Mouse (Mus musculus) inflammation-experienced regulatory T-cells (primary cell): ENCODE results near the gene Ccs. TPM values are rescaled to one million over a fixed set of nuclear protein-coding genes. Genes with fewer than 3 reads are reported as not detected.

Source experiments
- polyA plus RNA-seq, 2 experiments: library from polyadenylated mRNA; unstranded; fragments of 100-300 nt; shearing (Covaris generic); gene quantifications; one replicate each; pipeline ENCODE4 v1.2.1; 2017

The Ccs gene
- polyA plus RNA-seq, result 100 to 1,000 TPM in 1 of 2 experiments, 10 to 100 TPM in 1; 72.7 to 120 TPM

GRCm38 (mm10) chr19:4839149-4839548, at the start of gene Ccs, which contains the start of gene Ccdc87:
TSS of gene Ccs (minus strand) at chr19:4839332.
TSS of gene Ccdc87 (plus strand) at chr19:4839366.

GRCm38 (mm10) chr19:4878405-4879323, 39.5 kb upstream of the Ccs start, which contains the start of gene Zdhhc24:
TSS of gene Zdhhc24 (plus strand) at chr19:4878668.

GRCm38 (mm10) chr19:4877785-4878184, 38.7 kb upstream of the Ccs start, which contains the start of gene Actn3:
TSS of gene Actn3 (minus strand) at chr19:4877909.

GRCm38 (mm10) chr19:4854552-4855469, 15.7 kb upstream of the Ccs start, which contains the start of gene Ctsf:
TSS of gene Ctsf (plus strand) at chr19:4855130.

DNA sequence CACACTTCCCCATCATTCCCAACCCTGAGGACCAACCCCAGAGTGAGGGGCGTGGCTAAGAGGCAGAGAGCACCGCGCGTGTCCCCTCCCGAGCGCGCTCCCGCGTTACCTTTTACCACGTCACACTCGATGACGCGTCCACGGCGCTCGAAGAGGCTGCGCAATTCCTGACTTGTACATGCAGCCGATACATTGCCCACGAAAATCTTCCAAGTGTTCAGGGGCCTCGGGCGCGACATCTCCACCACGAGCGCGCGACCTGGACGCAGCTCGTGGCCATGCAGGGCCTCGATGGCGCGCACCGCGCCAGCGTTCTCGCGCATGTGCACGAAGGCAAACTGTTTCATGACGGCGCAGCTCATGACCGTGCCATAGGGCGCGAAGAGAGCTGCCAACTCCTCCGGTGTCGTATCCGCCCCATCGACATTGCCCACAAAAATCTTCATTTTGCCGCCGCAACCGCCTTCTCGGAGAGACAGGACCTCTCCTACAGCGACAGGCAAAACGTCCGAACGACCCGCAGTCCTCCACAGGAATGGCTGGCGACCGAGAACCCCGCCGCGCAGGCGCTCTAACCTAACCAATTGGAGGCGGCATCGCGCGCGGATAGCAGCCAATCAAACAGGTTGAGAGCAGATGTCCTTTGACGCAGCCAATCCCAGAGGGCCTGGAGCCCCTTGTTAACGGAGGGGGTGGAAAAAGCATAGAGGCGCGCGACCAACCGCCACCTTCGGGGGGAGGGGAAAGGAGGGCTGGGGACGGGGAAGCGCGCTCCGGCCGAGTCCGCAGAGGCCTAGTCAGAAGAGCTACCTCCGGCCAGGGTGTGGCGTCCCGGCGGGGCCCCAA, 27.8 kb downstream of the Ccs start, which contains the start of the genes Gm21992 and Rbm14:
Gene Gm21992 (minus strand): TSS at position 550 of the 846 bp plus-strand sequence.
Gene Rbm14 (minus strand): TSS at position 572 of the 846 bp plus-strand sequence.

DNA sequence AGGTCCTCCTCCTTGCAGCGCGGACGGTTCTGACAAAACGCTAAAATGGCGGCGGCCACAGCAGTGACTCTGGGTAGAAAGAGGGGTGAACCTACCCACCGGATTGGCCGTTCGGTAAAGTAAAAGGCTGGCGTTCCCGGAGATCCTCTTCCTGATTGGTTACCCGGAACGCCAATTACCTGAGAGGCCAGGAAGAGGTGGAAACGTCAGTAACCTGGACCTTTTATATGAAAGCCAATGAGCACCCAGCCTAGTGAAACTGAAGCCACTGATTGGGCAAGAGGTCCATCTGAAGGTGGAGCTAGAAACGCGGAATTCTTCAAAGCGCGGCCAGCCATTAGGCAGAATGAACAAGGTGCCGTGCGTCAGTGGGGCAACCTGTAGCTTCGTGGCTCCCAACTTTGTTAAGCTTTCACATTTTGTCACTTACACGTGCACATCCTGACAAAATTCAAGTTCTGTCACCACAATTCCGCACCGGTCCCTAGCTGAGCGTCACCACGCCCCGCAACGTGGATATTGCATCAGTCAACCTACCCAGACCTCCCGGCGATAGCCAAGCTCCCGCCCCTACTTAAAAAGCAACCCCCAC, 45.2 kb downstream of the Ccs start, which contains the start of gene Rbm4:
Gene Rbm4 (minus strand): TSS at position 71 of the 592 bp plus-strand sequence.

Other genes starting within 250 kb of the Ccs start
- gene Lrfn4, start 223.7 kb downstream of the Ccs start, polyA plus RNA-seq, result 1 to 10 TPM in 1 of 2 experiments, under 1 TPM in 1; 0.60 to 1.4 TPM
- 10 to 100 TPM; 65.2 to 76.6 TPM for gene Rce1, start 213.7 kb downstream of the Ccs start, polyA plus RNA-seq
- gene Gm960, start 140.7 kb downstream of the Ccs start, polyA plus RNA-seq, result 1 to 10 TPM; 1.8 to 4.5 TPM
- gene Sptbn2, start 128.2 kb downstream of the Ccs start, polyA plus RNA-seq, result under 1 TPM; 0.40 to 0.84 TPM
- 10 to 100 TPM; 40.8 to 47.0 TPM for gene Rbm4b, start 82.8 kb downstream of the Ccs start, polyA plus RNA-seq
- 10 to 100 TPM; 49.9 to 54.0 TPM for gene Rbm4, start 45.4 kb downstream of the Ccs start, polyA plus RNA-seq
- 10 to 100 TPM; 24.9 to 30.4 TPM for gene Gm21992, start 27.7 kb downstream of the Ccs start, polyA plus RNA-seq
- gene Rbm14, start 27.7 kb downstream of the Ccs start, polyA plus RNA-seq, result 10 to 100 TPM; 61.5 to 84.0 TPM
- gene Ccdc87, start within 50 bp of the Ccs start, polyA plus RNA-seq, result under 1 TPM in 1 of 2 experiments, not detected in 1; 0.55 TPM
- 1 to 10 TPM; 4.1 to 6.0 TPM for gene Ctsf, start 15.8 kb upstream of the Ccs start, polyA plus RNA-seq
- gene Actn3, start 38.6 kb upstream of the Ccs start, polyA plus RNA-seq, result under 1 TPM in 1 of 2 experiments, not detected in 1; 0.11 TPM
- gene Zdhhc24, start 39.3 kb upstream of the Ccs start, polyA plus RNA-seq, result 1 to 10 TPM; 5.0 to 9.9 TPM
- 1 to 10 TPM in 1 of 2 experiments, under 1 TPM in 1; 0.71 to 3.0 TPM for gene Bbs1, start 67.3 kb upstream of the Ccs start, polyA plus RNA-seq
- gene Dpp3, start 89.0 kb upstream of the Ccs start, polyA plus RNA-seq, result 100 to 1,000 TPM in 1 of 2 experiments, 10 to 100 TPM in 1; 93.7 to 123 TPM
- gene Peli3, start 103.8 kb upstream of the Ccs start, polyA plus RNA-seq, result 1 to 10 TPM in 1 of 2 experiments, under 1 TPM in 1; 0.70 to 1.9 TPM
- gene Mrpl11, start 122.8 kb upstream of the Ccs start, polyA plus RNA-seq, result 10 to 100 TPM; 60.3 to 63.9 TPM
- 1 to 10 TPM; 1.3 to 1.7 TPM for gene Npas4, start 151.0 kb upstream of the Ccs start, polyA plus RNA-seq
- gene Slc29a2, start 184.5 kb upstream of the Ccs start, polyA plus RNA-seq, result 1 to 10 TPM; 3.4 TPM
- gene B4gat1, start 199.5 kb upstream of the Ccs start, polyA plus RNA-seq, result 10 to 100 TPM; 13.6 to 15.6 TPM
- 1 to 10 TPM; 2.4 to 8.5 TPM for gene AC124502.3, start 199.6 kb upstream of the Ccs start, polyA plus RNA-seq
- gene Brms1, start 202.0 kb upstream of the Ccs start, polyA plus RNA-seq, result 100 to 1,000 TPM; 103 to 106 TPM
- gene Rin1, start 211.1 kb upstream of the Ccs start, polyA plus RNA-seq, result under 1 TPM in 1 of 2 experiments, not detected in 1; 0.08 TPM
- gene Cd248, start 228.7 kb upstream of the Ccs start, polyA plus RNA-seq, result not detected
- gene Tmem151a, start 246.2 kb upstream of the Ccs start, polyA plus RNA-seq, result under 1 TPM; 0.31 to 0.84 TPM
- 10 to 100 TPM; 59.7 to 66.6 TPM for gene Yif1a, start 249.2 kb upstream of the Ccs start, polyA plus RNA-seq